Mouse (Mus musculus) induced T-regulatory cell, adult 2 months (primary cell): ENCODE data around the gene Ube3b.

Experiments used
- DNase-seq: peaks from one replicate; pipeline ENCODE4 v3.0.0-alpha.2; 2012; ENCODE audit warnings: low read depth

Gene Ube3b

DNA sequence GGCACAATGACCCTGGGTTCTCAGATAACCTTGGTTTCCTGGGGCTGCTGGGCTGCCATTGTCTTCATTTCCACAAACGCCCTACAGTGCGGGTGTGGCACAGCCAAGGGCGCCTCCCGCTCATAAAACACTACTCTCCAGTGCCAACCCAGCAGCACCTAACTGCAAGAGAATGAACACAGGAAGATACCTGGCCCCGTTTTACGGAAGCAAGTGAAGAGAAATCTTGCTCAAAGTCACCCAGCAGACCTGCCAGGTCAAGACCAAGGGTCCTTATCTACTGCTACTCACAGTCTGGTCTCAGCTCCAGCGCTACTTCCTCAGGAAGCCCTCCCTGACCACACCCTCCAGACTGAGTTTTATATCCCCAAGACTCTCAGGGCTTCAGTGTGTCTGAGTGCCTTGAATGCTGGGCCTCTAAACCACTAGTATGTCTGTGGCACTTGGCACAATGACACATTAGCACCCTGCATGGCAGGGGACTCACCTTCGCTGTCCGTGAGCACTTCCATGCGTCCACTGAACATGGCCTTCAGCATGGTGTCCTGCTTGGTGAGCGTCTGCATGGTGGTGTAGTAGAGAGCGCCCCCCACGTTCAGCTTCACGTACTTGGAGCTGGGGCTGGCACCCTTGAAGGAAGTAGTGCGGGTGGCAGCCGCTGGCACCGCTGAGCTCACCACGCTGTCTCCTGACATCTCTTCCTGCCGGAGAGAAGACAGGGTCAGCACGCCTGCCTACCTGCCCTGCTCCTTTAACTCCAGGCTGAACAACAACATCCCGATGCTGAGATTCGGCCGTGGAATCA is 5.8 kb upstream of the Ube3b start:
- peak; percentile 21 for DNase-seq

GRCm38 (mm10) chr5:114378177-114378920 is 2.1 kb upstream of the Ube3b start:
- DNase-seq, result peak; percentile 83

GRCm38 (mm10) chr5:114378936-114379335 is 1.5 kb upstream of the Ube3b start:
- peak; percentile 43 for DNase-seq

- peak; percentile 69 for DNase-seq
Observed at GRCm38 (mm10) chr5:114379763-114380162, 644 bp upstream of the Ube3b start.

DNA sequence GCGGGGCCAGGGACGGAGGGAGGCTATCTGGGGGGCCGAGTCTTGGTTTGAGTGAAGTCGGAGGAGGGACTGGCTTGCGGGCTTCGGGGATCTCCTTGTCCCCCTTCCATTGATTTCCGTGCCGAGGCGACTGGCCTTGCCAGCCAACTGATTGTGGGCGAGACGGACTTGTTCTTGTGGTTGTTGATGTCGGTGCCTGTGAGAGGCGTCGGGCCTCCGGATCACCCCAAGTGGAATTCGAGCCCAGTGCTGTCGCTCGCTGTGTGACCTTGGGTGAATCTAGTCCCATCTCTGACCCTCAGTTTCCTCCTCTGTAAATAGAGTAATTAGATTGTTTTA is 575 bp downstream of the Ube3b start:
- no peak for DNase-seq

DNA sequence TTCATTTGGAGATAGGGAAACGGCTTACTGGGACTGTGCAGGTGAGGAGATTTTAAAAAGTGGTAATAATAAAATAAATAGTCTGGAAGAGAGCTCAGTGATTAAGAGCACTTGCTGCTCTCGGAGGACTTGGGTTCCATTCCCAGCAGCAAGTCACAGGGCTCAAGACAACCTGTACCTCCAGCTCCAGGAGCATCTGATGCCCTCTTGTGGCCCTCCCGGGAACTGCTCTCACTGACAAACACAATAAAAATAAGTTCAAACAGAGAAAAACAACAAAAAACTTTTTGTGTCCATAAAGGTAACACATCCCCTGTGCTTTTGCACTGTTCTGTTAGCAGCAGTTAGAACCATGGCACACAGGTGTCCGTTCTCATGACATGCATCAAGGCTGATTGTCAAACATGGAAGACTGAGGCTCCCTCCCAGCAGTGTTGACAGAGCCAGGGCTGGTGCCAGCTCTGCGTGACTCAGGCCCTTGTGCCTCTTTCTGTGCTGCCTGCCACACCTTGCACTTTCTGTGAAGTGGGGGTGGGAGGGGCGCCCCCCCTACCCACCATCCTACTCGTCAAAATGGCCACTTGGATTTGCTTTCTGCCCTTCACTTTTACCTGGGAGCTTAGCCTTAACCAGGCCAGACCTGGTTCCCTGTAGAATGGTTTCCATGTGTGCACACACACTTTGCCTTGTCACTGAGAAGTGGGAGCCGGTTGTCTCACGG is 2.9 kb downstream of the Ube3b start:
- DNase-seq, result peak; percentile 83

GRCm38 (mm10) chr5:114384448-114384847 is 4.0 kb downstream of the Ube3b start:
- DNase-seq, result no peak

DNA sequence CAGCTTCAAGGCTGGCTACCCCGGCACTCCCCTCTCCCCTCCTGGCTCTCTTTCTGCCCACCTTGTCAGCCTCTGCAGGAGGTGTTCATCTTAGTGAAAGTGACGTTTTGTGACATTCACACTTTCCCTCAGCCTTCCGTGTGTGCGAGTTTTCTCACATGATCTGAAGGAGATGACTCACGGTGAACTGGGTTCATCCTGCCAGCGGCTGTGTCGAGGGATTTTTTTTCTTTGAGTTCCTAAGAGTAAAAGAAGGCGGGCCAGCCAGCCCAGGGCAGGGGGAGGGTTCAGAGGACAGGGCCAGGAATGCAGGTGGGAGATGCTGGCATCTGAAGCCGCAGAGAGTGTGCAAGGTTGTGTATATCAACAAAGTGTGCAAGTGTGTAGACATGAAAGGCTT is 12.8 kb downstream of the Ube3b start:
- DNase-seq, result no peak

DNA sequence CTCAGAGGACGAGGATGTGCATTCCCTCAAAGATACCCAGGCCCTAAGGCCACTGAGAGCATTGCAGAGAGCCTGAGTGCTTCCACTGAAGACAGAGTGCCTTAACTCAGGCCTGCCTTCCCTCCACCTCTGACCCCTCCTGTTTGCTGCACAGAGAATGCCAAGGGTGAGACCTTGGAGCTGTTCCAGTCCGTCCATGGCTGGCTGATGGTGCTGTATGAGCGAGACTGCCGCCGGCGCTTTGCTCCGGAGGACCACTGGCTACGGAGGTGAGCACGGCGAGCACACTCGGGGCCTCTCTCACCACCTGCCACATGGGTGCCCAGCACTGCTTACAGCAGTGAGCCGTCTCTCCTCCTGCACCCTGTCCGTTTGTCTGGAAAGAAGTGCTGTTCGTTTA is 26.2 kb downstream of the Ube3b start:
- DNase-seq, result no peak

GRCm38 (mm10) chr5:114407269-114407668 is 26.9 kb downstream of the Ube3b start:
- DNase-seq, result no peak

- DNase-seq, result no peak
Observed at GRCm38 (mm10) chr5:114407810-114408209, 27.4 kb downstream of the Ube3b start.

DNA sequence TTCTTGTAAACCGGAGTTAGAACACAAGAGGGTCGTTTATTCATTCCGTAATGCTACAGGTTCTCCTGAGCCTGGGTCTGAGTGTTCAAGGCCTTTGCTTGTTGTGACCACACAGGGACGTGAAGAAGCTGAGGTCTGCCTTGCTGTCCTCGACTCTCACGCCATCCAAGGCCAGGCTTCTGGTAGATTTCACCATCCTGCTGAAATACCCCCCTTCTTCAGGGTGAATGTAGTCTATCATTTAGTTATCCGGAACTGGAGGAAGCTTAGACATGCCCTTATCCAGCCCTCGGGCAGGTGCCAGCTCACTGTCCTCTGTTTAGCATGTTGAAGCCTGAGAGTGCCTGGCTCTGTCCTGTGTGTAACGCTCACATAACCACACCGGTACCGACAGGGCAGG is 28.4 kb downstream of the Ube3b start:
- DNase-seq, result no peak

DNA sequence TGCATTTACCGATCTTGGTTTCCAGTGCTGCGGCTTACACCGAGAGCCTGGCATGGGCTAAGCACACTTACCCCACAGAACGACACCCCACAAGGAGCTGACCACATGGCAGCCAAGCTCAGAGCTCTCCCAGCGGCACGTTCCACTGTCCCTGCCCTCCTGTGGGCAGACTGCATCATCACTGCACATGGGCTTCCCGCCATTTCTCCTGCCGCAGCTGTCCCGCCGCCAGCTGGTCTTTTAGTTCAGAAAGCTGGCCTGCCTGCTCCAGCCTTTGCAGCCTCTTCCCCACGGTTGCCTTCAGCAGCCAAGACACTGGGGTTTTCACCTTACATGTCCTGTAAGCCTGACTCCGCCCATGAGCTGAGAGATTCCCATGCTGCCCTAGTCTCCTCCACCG is 30.0 kb downstream of the Ube3b start:
- no peak for DNase-seq

GRCm38 (mm10) chr5:114412361-114412998 is 32.1 kb downstream of the Ube3b start:
- DNase-seq, result no peak

DNA sequence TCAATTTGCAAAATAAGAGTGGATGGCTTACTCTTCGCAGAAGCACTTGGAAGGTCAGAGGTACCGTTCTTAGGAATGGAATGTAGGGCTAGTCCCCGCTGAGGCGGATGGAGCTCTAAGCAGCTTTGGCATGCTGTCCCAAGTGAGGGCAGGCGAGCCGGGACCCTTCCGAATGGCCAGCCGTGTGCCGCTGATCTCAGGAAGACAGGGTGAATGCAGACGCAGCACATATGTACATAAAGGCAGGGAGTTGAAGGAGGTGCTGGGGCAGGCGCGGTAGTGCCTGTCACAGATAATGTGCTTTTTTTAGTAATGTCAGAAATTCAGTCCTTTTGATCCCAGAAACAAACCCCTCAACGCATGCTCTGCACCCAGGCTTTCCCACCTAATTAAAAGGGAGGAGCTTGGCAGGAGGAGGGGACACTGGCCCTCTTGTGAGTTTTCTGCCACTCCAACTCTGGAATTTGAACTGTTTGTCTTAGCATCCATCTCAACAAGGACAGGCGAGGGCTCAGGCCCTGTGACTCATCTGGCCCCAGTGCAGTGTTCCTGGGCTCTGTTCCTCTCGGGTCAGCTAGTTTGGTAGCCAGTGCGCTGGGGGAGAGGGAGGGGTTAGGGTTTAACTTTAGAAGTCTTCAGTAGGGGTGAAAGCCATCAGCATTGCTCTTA is 32.8 kb downstream of the Ube3b start:
- DNase-seq, result no peak

GRCm38 (mm10) chr5:114415606-114416005 is 35.2 kb downstream of the Ube3b start:
- DNase-seq, result no peak

- DNase-seq, result no peak
Observed at GRCm38 (mm10) chr5:114416855-114417254, 36.4 kb downstream of the Ube3b start.

DNA sequence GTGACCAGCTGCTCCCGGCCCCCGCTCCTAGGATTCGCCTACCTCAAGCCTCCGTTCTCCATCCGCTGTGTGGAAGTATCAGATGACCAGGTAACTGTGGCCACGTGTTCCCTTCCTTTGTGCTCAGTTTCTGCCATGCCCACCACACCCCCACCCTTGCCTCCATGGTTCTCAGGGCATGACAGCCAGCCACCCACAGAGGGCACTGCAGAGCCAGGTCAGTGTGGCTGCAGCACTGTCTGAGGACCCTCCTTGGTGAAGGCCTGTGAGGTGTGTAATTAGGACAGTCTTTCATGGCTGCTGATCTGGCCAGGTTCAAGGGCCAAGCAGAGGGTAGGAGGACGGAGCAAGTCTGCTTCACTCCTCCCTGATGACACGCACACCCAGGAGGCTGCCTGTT is 38.1 kb downstream of the Ube3b start:
- no peak for DNase-seq

- no peak for DNase-seq
Observed at GRCm38 (mm10) chr5:114421561-114422298, 41.3 kb downstream of the Ube3b start.

GRCm38 (mm10) chr5:114422591-114422990 is 42.2 kb downstream of the Ube3b start:
- no peak for DNase-seq

DNA sequence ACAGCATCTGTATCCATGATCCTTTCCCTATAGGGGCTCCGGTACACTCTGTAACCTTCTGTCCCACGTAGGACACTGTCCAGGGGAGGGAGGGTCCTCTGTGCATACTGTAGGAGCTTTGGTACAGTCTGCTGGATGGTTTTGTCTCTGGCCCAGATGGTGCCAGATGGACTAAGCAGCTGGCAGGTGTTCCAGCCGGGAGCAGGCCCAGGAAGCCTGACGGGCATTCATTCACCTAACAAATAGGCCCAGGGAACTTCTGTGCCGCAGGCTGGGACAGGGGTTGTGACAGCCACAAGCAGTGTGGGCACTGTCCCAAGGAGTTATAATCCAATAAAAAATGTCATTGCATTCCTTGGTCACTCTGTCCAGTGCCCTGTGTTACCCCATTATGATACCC is 43.6 kb downstream of the Ube3b start:
- DNase-seq, result no peak
